Comparison of ENCODE assay signal across 9 mouse cellular contexts in the genomic region with DNA sequence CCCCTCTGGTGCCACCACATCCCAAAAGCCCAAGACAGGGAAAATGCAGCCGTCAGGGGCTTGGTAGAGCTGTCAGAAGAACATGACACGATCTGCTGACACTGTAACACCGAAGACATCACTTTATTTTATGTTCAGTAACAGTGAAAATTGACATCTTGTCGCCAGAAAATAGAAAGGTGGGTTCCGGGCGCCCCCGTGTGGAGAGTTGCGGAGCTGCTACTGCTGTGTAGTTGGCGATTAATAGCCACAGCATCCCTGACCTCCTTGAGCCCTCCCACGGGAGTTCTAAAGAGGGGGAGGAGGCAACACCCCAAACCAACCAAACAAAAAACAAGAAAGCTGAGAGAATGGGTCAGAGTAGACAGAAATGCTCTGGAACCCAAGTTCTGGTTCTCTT. TPM values are rescaled to one million over a fixed set of nuclear protein-coding genes. Genes with fewer than 3 reads are reported as not detected.
DNase-seq lines count a peak whose midpoint lies in the region; ATAC-seq and TF ChIP-seq lines count a peak whose summit lies in the region.
"Had no signal": no experiment of that assay in that cellular context is flagged by ENCODE, and none has a peak within 500 bp of the region (broad histone marks: within the 10 kb centered on the region; RNA-seq: fewer than 3 reads in every experiment).

No protein-coding gene starts in this region.

- H3K9ac ChIP-seq in kidney, embryonic 16.5 days (replicated peaks; ENCODE audit: low read length), result no peak overlapping the region
- H3K9ac ChIP-seq in forebrain, embryonic 15.5 days (replicated peaks), result no peak overlapping the region
- H3K9ac ChIP-seq in liver, embryonic 13.5 days, result no peak overlapping the region
- no peak overlapping the region for H3K9ac ChIP-seq in neural tube, embryonic 13.5 days
- H3K9ac ChIP-seq: embryonic facial prominence, embryonic 12.5 days had no signal

- peak; percentile 87; the same call in 1 of the 2 replicates for TF ChIP-seq CTCF in thymus, adult 2 months (IDR thresholded peaks at IDR 0.05; ENCODE audit: borderline replicate concordance, control insufficient read depth, extremely low read depth, insufficient read depth, low read length, poor library complexity)

- H3K4me3 ChIP-seq in kidney, embryonic 16.5 days (ENCODE audit: low read length), result no peak overlapping the region
- no peak overlapping the region for H3K4me3 ChIP-seq in forebrain, embryonic 15.5 days
- no peak overlapping the region for H3K4me3 ChIP-seq in liver, embryonic 13.5 days (replicated peaks)
- no peak overlapping the region for H3K4me3 ChIP-seq in neural tube, embryonic 13.5 days
- no peak overlapping the region for H3K4me3 ChIP-seq in thymus, adult 2 months (ENCODE audit: control insufficient read depth, insufficient read depth, low read length)
- H3K4me3 ChIP-seq: embryonic facial prominence, embryonic 12.5 days had no signal

- no peaks in the 10 kb centered on the region for H3K36me3 ChIP-seq in kidney, embryonic 16.5 days (ENCODE audit: insufficient read depth, low read length)
- peaks cover 43% of the 10 kb centered on the region for H3K36me3 ChIP-seq in forebrain, embryonic 15.5 days
- H3K36me3 ChIP-seq in liver, embryonic 13.5 days, result no peaks in the 10 kb centered on the region
- H3K36me3 ChIP-seq in neural tube, embryonic 13.5 days, result peaks cover 56% of the 10 kb centered on the region
- no peaks in the 10 kb centered on the region for H3K36me3 ChIP-seq in thymus, adult 2 months (ENCODE audit: control insufficient read depth, insufficient read depth, low read length)
- H3K36me3 ChIP-seq: embryonic facial prominence, embryonic 12.5 days had no signal

- H3K27me3 ChIP-seq in kidney, embryonic 16.5 days (ENCODE audit: insufficient read depth, low read length), result peaks cover 11% of the 10 kb centered on the region
- no peaks in the 10 kb centered on the region for H3K27me3 ChIP-seq in forebrain, embryonic 15.5 days
- peaks cover 15% of the 10 kb centered on the region for H3K27me3 ChIP-seq in liver, embryonic 13.5 days
- peaks cover 14% of the 10 kb centered on the region for H3K27me3 ChIP-seq in neural tube, embryonic 13.5 days
- no peaks in the 10 kb centered on the region for H3K27me3 ChIP-seq in thymus, adult 2 months (ENCODE audit: control insufficient read depth, insufficient read depth, low read length)

- no peaks in the 10 kb centered on the region for H3K9me3 ChIP-seq in kidney, embryonic 16.5 days (ENCODE audit: low read length)
- H3K9me3 ChIP-seq in forebrain, embryonic 15.5 days, result no peaks in the 10 kb centered on the region
- H3K9me3 ChIP-seq in liver, embryonic 13.5 days (replicated peaks), result no peaks in the 10 kb centered on the region
- no peaks in the 10 kb centered on the region for H3K9me3 ChIP-seq in neural tube, embryonic 13.5 days
- H3K9me3 ChIP-seq: embryonic facial prominence, embryonic 12.5 days had no signal

- ATAC-seq in kidney, embryonic 16.5 days (ENCODE audit: low FRiP score, low TSS enrichment), result no peak; the same call in 1 of the 2 replicates
- 0 out of 2 replicates have a peak, but pooled peaks have one; percentile 3 for ATAC-seq in forebrain, embryonic 15.5 days (replicated peaks)
- no peak for ATAC-seq in liver, embryonic 13.5 days (ENCODE audit: low read depth)
- ATAC-seq in neural tube, embryonic 13.5 days (ENCODE audit: low read depth), result no peak

- no peak overlapping the region for H3K4me2 ChIP-seq in kidney, embryonic 16.5 days (replicated peaks; ENCODE audit: low read depth, low read length)
- H3K4me2 ChIP-seq in forebrain, embryonic 15.5 days (replicated peaks), result no peak overlapping the region
- H3K4me2 ChIP-seq in liver, embryonic 13.5 days, result no peak overlapping the region
- no peak overlapping the region for H3K4me2 ChIP-seq in neural tube, embryonic 13.5 days
- H3K4me2 ChIP-seq: embryonic facial prominence, embryonic 12.5 days had no signal

- no peak overlapping the region for H3K27ac ChIP-seq in kidney, embryonic 16.5 days (ENCODE audit: low read length)
- peak overlapping the region; percentile 75 for H3K27ac ChIP-seq in forebrain, embryonic 15.5 days (replicated peaks)
- H3K27ac ChIP-seq in liver, embryonic 13.5 days, result no peak overlapping the region
- peak overlapping the region; percentile 52 for H3K27ac ChIP-seq in neural tube, embryonic 13.5 days (replicated peaks)
- H3K27ac ChIP-seq in thymus, adult 2 months (ENCODE audit: control insufficient read depth, insufficient read depth, low read length), result no peak overlapping the region
- H3K27ac ChIP-seq: embryonic facial prominence, embryonic 12.5 days had no signal

- TF ChIP-seq POLR2A in thymus, adult 2 months (IDR thresholded peaks at IDR 0.05; ENCODE audit: control insufficient read depth, extremely low read depth, insufficient read depth, low read length, poor library complexity), result no peak

- 1% methylated on average over 10 of the region's 10 CpGs for WGBS in kidney, embryonic 16.5 days
- WGBS in forebrain, embryonic 15.5 days, result 2% methylated on average over 10 of the region's 10 CpGs
- WGBS in liver, embryonic 13.5 days (ENCODE audit: insufficient replicate concordance), result 4% methylated on average over 10 of the region's 10 CpGs
- 3% methylated on average over 10 of the region's 10 CpGs for WGBS in neural tube, embryonic 13.5 days
- 5% methylated on average over 10 of the region's 10 CpGs for whole genome bisulfite sequencing in thymus, adult 2 months

- H3K4me1 ChIP-seq in kidney, embryonic 16.5 days (ENCODE audit: insufficient read depth, low read length), result peaks cover 2% of the 10 kb centered on the region; the same call in 1 of the 2 replicates
- H3K4me1 ChIP-seq in forebrain, embryonic 15.5 days, result peaks cover 41% of the 10 kb centered on the region
- H3K4me1 ChIP-seq in liver, embryonic 13.5 days (replicated peaks), result peaks cover 15% of the 10 kb centered on the region
- peaks cover 41% of the 10 kb centered on the region for H3K4me1 ChIP-seq in neural tube, embryonic 13.5 days (replicated peaks)
- H3K4me1 ChIP-seq in thymus, adult 2 months (replicated peaks; ENCODE audit: control insufficient read depth, insufficient read depth, low read length), result no peaks in the 10 kb centered on the region

- peak; percentile 39 for DNase-seq in kidney, adult 11 months
- DNase-seq in c-Kit-positive CD71-positive TER-119-positive erythroid progenitor cells, embryonic 14.5 days (ENCODE audit: low spot score), result peak; percentile 57
- peak; percentile 72 for DNase-seq in kidney, adult 9 months
- peak; percentile 52 for DNase-seq in liver, embryonic 13.5 days
- peak; percentile 79 for DNase-seq in thymus, adult 2 months

RNA-seq across cellular contexts. Expression of gene Magoh, which starts 34.6 kb away (rescaled TPM):
- 158 and 165 TPM in 2 replicates for polyA plus RNA-seq in kidney, embryonic 16.5 days (2015; fragmentation: Nextera tagmentation; extraction: Ambion mirVana)
- 141 and 152 TPM in 2 replicates for polyA plus RNA-seq in forebrain, embryonic 15.5 days (2015; fragmentation: Nextera tagmentation; extraction: Ambion mirVana)
- polyA plus RNA-seq in liver, embryonic 13.5 days (2015; fragmentation: Nextera tagmentation; extraction: Ambion mirVana), result 129 and 145 TPM in 2 replicates
- polyA plus RNA-seq in neural tube, embryonic 13.5 days (2015; fragmentation: Nextera tagmentation; extraction: Ambion mirVana), result 146 and 149 TPM in 2 replicates
- 54.9 and 55.6 TPM in 2 replicates for polyA plus RNA-seq in thymus, adult 2 months (2012; rRNA removed)

RNA-seq across cellular contexts. Expression of gene Lrp8, which starts 42.9 kb away (rescaled TPM):
- polyA plus RNA-seq in kidney, embryonic 16.5 days (2015; fragmentation: Nextera tagmentation; extraction: Ambion mirVana), result 1.1 and 1.2 TPM in 2 replicates
- 86.3 and 93.7 TPM in 2 replicates for polyA plus RNA-seq in forebrain, embryonic 15.5 days (2015; fragmentation: Nextera tagmentation; extraction: Ambion mirVana)
- 3.5 TPM in 2 replicates for polyA plus RNA-seq in liver, embryonic 13.5 days (2015; fragmentation: Nextera tagmentation; extraction: Ambion mirVana)
- 51.2 and 54.3 TPM in 2 replicates for polyA plus RNA-seq in neural tube, embryonic 13.5 days (2015; fragmentation: Nextera tagmentation; extraction: Ambion mirVana)
- polyA plus RNA-seq in thymus, adult 2 months (2012; rRNA removed), result 45.6 and 64.7 TPM in 2 replicates

RNA-seq across cellular contexts. Expression of gene 0610037L13Rik, which starts 44.6 kb away (rescaled TPM):
- polyA plus RNA-seq in kidney, embryonic 16.5 days (2015; fragmentation: Nextera tagmentation; extraction: Ambion mirVana), result 117 and 124 TPM in 2 replicates
- polyA plus RNA-seq in forebrain, embryonic 15.5 days (2015; fragmentation: Nextera tagmentation; extraction: Ambion mirVana), result 113 and 114 TPM in 2 replicates
- 48.1 and 54.9 TPM in 2 replicates for polyA plus RNA-seq in liver, embryonic 13.5 days (2015; fragmentation: Nextera tagmentation; extraction: Ambion mirVana)
- 99.1 and 99.6 TPM in 2 replicates for polyA plus RNA-seq in neural tube, embryonic 13.5 days (2015; fragmentation: Nextera tagmentation; extraction: Ambion mirVana)
- polyA plus RNA-seq in thymus, adult 2 months (2012; rRNA removed), result 24.0 and 29.7 TPM in 2 replicates

Comparison
In these comparisons a context has a peak if more than half of its experiments do, and no peak if none do; other contexts are left out.
1. H3K27ac ChIP-seq: peak in forebrain, embryonic 15.5 days (single experiment) and neural tube, embryonic 13.5 days (single experiment); none in kidney, embryonic 16.5 days (single experiment), liver, embryonic 13.5 days (single experiment) and thymus, adult 2 months (single experiment).
2. RNA of gene Lrp8, which starts 42.9 kb away (polyA plus RNA-seq): 86.3 to 93.7 TPM in forebrain, embryonic 15.5 days, 51.2 to 54.3 TPM in neural tube, embryonic 13.5 days and 45.6 to 64.7 TPM in thymus, adult 2 months; 3.5 TPM in liver, embryonic 13.5 days and 1.1 to 1.2 TPM in kidney, embryonic 16.5 days; every median in the first group is over 10 times any median in the second.
3. Peak in every context shown above with its lines, with median percentiles within 50 percentile points of each other: DNase-seq.